Mouse (Mus musculus) fibroblast of lung, adult 2 months (primary cell): ENCODE results near the gene Rpl23.
"Not testable (repeated sequence)": the region's sequence is repeated elsewhere in the genome, so short reads cannot be mapped to it uniquely, and the experiment has no call there.

Experiments used
- DNase-seq: peaks from one replicate; pipeline ENCODE4 v3.0.0-alpha.2; 2011; ENCODE audit warnings: low read depth

The Rpl23 gene

DNA sequence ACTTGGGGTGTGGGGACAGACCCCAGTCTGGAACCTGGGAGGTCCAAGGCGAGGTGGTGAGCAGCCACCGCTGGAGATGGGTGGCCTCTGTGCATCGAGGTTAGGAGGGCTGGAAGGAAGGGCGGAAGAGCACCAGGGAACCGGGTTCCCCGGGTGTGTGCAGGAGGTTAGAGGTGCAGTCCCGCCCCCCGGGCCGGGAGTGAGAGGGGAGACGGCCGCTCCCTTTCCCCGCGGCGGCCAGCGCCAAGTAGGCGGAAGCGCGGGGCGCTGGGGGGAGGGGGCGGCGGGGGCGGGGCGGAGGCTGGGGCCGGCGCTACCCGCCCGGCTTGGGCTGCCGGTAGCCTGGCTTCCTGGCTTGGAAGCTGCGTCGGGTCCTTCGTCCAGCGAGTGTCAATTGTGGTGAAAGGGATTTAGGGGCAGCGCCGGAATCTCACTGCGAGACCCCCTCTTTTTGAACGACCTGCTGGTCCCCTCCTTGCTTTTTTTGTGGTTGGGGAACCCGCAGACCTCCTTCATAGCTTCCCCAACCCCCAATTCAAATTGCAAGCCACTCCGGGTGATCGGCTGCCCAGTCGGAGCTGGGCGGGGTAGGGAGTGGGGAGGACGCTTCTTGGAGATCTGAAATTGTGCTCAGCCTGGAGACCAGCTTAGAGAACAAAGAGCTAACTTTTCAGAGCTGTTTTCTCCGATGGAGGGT, 17.9 kb upstream of the Rpl23 start:
- DNase-seq: no peak

DNA sequence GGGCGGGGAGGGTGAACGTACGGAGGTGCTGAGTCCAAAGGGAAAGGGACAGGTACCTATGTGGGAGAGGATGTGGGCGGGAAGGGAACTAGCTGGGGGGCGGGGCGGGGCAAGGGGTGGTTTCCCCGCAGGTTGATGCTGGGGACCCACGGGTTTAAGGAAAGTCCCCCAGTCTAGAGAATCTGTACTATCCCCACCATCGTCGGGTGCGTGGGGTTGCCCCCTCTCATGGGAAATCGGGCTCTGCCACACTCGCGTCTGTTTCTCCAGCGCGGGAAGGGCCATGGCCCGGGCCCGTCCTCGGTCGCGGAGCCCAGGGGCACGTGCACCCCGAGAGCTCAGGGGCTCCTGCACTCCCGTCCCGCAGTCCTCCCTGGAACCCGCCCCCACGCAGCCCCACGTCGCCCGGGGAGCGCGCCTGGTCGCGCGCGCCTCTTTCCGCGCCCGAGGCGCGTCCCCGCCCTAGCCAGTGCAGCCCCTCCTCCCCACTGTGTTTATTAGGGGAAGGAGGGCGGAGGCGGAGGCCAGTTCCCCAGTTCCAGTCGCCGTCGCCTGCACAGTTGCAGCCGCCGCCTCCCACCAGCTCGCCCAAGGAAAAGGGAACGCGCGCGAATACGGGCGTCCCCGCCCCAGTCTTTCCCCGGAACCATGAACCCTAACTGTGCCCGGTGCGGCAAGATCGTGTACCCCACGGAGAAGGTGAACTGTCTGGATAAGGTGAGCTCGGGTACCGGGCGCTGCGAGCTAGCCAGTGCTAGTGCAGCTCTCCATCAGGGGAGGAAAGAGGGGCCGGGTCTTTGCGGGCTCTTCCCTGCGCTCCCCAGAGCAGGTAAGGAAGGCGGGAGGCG, 17.1 kb upstream of the Rpl23 start:
- DNase-seq: no peak

DNA sequence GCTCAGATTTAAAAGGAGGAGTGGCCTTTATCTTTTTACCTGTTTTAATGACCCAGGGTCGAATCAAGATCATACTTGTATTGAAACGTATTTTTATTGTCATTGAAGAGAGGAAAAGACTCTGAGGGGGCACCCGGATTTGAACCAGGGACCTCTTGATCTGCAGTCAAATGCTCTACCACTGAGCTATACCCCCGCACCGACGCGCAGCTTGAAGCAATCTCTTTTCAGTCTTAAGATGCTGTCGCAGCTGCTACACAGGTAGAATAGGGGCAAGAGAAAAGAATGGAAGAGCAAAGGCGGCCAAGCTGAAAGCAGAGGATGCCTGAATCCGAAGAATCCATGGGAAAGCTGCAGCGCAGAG, 16.5 kb upstream of the Rpl23 start, which contains the start of gene Lasp1:
TSS of gene Lasp1 (plus strand) at position 219 of the 364 bp plus-strand sequence.
- DNase-seq: no peak

DNA sequence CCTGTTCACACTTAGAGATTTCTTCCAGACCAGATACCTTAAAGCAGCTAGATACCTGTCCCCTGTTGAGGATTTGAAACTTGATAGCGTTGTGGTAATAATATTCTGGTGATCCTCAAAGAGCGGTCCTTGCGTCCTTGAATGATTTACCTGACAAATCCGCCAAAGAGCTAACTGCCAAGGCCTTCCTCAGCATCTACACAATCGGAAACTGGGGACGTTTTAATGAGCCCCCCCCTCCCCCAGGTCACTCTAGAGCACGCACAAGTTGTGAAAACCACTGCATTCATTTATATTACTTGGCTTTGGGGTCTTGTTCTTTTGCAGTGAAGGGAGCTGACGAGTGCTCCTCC, 15.8 kb upstream of the Rpl23 start:
- no peak for DNase-seq

DNA sequence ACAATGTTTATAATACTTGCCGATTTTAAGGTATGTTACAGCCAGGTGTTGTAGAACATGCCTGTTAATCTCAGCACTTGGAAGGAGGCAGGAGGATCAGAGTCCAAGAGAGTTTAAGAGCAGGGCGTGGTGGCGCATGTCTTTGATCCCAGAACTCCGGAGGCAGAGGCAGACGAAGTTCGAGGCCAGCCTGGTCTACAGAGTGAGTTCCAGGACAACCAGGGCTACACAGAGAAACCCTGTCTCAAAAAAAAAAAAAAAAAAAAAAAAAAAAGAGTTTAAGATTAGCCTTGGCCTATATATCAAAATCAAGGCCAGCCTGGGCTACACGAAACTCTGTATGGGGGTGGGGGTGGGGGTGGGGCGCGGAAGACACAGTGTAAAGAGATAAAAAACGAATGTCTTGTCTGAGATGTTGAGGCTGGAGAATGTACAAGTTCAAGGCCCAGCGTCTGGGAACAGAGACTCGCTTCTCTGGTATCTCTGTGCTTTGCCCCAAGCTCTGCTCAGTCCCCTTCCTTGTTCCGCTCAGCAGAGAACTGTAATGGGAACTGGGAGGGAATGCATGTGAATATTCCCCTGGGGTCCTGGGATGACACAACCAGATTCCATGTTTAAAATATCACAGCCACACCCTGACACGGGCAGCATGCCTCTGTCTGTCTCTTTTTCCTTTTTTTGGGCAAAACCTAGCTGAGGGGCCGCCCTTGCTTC, 15.3 kb upstream of the Rpl23 start:
- DNase-seq: no peak

DNA sequence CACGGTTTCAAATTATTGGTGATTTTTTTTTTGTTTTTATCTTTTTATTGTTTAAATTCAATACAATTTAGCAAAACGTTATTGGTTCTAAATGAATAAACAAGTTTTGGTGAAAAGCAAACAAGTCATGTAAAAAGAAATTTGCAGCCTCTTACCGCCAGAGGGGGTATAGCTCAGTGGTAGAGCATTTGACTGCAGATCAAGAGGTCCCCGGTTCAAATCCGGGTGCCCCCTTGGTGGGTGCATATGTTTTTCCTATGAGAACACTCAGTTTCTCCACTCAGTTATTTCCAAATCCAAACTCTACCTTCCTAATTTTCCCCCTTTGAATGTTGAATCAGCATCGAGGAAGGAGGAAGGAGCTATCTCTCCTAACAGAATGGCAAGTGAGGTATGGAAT, 14.7 kb upstream of the Rpl23 start:
- DNase-seq: no peak

DNA sequence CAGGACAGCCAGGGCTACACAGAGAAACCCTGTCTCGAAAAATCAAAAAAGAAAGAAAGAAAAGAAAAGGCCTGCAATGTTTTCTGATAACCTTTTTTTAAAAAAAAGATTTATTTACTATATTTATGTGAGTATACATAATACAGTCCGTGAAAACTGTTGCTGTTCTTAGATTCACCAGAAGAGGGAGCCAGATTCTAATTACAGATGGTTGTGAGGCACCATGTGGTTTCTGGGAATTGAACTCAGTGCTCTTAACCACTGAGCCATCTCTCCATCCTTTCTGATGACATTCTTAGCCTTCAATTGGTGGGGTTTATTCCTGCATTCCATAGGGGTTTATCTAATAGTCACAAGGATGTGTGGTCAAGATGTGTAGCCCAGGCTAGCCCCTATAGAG, 10.9 kb upstream of the Rpl23 start:
- no peak for DNase-seq

DNA sequence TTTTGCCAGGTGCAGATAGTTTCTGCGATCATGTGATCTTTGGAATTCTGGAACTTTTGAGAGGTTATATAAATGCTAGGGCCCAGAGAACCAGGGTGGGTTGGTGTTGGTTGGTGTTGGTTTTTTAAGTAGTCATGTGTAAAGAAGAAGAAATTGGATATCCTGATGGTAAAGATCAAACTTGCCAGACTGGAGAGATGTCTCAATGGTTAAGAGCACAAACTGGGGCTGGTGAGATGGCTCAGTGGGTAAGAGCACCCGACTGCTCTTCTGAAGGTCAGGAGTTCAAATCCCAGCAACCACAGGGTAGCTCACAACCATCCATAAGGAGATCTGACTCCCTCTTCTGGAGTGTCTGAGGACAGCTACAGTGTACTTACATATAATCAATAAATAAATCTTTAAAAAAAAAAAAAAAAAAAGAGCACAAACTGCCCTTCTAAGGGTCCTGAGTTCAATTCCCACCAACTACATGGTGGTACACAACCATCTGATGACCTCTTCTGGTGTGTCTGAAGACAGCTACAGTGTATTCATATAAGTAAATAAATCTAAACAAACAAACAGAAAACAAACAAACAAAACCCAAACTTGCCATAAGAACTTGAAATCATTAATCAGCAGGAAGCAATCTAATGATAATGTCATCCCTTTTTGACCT, 8.7 kb upstream of the Rpl23 start:
- DNase-seq: not testable (repeated sequence)

DNA sequence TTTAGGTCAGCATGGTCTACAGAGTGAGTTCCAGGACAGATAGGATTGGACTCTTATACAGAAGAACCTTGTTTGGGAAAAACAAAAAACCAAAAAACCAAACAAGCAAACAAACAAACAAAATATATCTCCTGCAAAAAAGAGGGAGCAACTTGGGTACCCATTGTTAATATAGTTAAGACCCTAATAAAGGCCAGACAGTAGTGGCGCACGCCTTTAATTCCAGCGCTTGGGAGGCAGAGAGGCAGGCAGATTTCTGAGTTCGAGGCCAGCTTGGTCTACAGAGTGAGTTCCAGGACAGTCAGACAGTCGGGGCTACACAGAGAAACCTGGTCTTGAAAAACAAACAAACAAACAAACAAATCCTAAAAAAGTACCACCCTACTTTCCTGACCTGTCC, 7.5 kb upstream of the Rpl23 start:
- DNase-seq: no peak

DNA sequence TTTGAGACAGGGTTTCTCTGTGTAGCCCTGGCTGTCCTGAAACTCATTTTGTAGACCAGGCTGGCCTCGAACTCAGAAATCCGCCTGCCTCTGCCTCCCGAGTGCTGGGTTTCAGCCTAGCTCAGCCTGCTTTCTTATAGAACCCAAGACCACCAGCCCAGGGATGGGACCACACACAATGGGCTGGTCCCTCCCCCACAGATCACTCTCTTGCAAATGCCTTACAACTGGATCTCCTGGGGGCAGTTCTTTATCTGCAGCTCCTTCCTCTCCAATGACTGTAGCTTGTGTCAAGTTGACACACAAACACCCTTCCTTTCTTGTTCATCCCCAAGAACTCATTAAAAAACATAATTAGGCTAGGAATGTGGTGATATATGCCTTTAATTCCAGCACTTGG, 5.7 kb upstream of the Rpl23 start:
- DNase-seq: no peak

DNA sequence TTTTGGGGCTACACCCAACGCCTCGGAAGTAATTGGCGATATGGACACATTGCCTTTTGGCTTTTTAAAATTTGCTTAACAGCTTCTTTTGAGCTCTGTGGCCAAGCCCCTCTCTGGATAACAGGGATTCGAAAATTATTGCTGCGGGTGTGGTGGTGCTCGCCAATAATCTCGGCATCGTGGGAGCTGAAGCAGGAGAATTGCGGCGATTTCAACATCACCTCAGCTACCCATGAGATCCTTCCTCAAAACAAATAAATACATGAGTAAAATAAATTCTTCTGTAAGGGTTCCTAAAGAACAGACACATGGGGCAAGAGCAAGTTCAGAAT, 293 bp upstream of the Rpl23 start:
- DNase-seq: no peak

DNA sequence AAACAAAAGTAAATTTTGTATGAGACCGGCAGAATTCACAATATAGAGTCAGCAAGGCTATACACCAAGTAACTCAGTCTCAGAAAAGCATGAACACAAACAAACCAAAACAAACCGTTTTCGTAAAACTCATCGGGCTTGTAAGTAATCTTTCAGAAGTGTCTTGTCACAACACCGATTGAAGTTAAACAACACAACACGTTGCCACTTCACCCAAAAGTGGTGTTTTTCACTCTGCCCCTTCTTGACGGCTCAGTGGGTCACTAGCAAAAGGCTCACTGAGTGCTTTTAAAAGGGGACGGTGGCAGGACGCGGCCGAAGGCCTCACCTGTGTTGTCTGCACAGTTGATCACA, 782 bp downstream of the Rpl23 start:
- no peak for DNase-seq

DNA sequence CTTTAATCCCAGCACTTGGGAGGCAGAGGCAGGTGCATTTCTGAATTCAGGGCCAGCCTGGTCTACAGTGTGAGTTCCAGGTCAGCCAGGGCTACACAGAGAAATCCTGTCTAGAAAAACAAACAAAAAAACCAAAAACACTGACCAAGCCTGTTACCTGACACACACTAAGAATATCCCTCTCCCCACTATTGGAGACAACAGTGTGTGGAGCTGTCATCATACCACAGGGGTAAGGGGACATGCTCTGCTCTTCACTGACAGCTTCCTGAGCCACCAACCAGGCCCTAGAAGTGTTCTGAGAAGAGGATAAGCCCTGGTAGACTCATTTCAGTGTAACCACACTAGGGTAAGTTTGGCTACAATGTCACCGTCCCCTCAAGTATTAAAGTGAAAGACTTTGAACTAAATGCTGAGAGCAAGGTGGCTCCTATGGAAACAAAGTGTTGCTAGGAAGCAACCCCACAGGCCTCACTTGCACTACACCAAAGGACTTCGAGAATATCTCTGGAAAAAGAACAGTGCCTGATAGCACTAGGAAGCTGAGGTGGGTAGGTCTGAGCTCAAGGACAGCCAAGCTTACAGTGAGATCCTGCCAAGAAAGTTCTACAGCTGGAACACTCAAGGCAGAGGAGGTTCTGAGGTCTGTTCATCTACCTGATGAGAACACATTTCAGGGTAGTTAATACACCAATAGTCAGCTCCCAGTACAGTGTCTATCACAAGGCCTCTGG, 2.1 kb downstream of the Rpl23 start:
- DNase-seq: no peak

DNA sequence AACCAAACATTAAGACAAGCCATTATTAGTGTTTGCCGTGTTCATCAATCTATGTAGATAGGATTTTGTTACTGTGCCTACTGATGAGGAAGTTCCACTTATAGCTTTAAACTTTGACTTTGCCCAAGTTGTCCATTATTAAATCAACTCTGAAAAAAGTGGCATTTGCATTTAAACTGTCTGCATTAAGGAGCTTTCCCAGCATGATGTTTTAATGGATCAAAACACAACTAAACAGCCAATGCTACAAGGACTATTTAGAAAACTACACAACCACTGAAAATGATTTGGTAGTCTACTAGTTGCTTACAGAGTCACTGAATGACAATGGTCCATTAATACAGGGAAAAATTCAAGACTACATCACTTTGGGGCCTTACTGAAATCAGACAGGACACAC, 3.3 kb downstream of the Rpl23 start:
- no peak for DNase-seq

DNA sequence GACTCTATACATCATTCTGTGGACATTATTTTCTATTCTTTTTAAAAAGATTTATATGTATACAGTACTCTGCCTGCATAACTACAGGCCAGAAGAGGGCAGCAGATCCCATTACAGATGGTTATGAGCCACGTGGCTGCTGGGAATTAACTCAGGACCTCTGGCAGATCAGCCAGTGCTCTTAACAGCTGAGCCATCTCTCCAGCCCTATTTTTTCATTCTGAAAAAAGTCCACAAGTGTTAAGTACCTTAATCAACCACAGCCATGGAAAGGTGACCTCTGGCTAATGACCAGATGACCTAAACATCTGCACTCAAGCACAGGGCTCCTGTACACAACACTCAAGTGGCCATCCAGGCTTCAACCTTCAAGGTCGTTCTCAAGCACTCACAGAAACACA, 5.1 kb downstream of the Rpl23 start:
- no peak for DNase-seq

DNA sequence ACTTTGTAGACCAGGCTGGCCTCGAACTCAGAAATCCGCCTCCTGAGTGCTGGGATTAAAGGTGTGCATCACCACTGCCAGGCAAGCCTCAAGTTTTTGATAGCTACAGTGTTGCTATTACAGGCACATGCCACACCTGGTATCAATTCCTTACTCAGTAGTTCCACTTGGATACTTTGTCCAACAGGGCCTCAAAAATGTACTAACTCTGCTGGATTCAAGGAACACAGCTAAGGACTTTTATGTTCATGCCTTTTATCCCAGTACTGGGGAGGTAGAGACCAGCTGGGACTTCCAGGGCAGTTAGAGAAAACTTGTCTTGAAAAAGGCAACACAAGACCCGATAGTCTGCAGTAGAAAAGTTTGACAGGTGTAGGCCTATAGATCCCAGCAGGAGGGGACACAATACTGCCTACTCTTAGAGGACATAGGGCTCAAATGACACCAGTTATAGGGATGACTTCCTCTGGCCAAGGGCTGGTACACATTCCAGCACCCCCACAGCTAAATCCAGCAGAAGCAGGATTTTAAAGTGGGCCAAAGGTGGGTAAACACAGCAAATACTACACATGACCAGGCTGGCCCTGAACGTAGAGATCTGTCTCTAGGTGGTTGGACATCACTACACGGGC, 5.6 kb downstream of the Rpl23 start:
- DNase-seq: no peak

DNA sequence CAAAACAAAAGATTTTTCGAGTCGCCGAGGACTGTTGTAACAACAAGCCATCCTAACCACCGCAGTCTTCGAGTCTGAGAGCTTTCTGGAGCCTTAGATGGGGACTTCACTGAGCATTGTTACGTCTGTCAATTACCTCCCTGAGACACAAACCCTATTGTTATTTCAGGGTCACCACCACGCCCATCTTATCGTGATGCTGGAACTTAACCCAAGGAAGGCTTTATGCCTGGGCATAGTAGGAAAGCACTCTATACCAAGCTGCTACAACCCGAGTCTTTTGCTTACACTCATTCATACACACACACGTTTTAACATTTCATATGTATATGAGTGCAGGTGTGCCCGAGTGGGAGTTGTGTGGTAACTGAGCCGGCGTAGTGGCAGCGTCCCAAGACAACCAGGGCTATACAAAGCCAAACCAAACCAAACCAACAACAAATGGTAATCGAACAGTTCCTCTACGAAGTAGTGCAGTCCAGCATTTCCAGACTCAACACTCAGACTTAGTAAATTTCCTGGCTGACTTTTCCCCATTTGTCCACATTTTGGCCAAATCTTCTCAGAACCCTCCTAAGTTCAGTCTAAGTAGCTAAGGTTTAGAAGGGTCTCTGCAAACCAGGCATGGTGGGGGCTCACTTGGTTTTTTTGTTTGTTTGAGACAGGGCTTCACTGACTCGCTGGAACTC, 6.3 kb downstream of the Rpl23 start, which contains the start of gene 1700001P01Rik:
TSS of gene 1700001P01Rik (minus strand) at position 111 of the 689 bp plus-strand sequence.
- DNase-seq: no peak

DNA sequence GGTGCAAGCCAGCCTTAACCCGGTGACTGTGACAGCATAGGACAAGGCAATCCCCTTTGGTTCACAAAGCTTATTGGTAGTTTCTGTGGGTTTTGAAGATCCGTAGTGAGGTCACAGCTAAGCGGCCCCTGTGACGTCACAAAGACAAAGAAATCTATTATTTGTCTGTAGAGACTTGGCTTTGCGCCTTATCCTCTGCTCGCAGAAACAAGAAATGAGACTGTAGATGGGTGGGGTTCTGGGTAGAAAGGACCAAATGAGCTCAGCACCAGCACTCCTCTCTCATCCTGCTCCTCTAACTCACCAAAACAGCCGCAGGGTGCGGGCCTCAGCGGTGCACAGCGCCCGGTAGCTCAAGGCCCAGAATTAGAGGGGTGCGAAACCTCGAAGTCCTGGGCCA, 7.1 kb downstream of the Rpl23 start:
- no peak for DNase-seq

DNA sequence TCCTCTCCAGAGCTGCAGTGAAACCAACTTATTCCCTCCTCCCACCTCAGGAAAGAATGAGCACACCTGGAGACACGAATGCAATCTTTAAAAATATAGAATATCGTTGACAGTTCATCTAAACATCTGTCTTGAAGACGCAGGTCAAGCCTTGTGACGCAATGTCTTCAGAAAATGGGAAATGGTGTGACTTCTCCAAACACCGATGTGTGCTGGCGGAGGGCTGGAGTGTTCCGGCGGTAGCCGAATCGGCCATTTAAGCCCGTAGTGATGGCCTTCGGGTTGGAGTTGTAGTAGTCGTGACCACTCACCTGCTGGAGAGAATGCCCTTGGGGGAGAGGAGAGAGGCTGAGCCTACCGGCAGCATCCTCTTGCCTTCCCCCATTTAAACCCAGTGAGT, 10.8 kb downstream of the Rpl23 start:
- no peak for DNase-seq

DNA sequence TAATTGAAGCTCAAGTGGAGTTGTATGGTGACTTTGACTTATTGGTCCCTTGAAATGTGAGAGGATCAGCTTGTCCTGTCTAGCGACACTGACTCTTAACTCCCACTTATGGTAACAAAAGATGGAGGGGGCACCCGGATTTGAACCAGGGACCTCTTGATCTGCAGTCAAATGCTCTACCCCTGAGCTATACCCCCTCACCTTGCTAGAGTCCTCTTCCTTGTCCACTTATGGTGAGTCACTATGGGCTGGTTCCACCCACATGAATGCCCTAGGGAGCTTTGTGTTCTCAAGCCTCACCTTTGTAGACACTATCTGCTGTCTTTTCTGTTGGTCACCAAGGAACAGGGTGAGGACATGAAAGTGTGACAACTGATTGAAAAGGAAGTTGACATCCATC, 12.5 kb downstream of the Rpl23 start:
- DNase-seq: no peak
